Mouse (Mus musculus) brain, embryonic 14.5 days (tissue): ENCODE measurements around the gene Tctex1d2.

ENCODE experiments used
- CTCF ChIP-seq: fragments of 200-500 bp; IDR thresholded peaks from 2 replicates; pipeline ENCODE4 v1.5.1; 2012; ENCODE audit warnings: inconsistent platforms, mild to moderate bottlenecking, moderate library complexity, borderline replicate concordance; ENCODE audit not compliant: insufficient read depth, insufficient read length; ENCODE audit errors: extremely low read depth
- POLR2A ChIP-seq: fragments of 200-500 bp; IDR thresholded peaks from 2 replicates; pipeline ENCODE4 v1.6.1; 2012; ENCODE audit warnings: mild to moderate bottlenecking, inconsistent platforms, borderline replicate concordance; ENCODE audit not compliant: poor library complexity, insufficient read depth, insufficient read length, severe bottlenecking; ENCODE audit errors: extremely low read depth

- TF ChIP-seq CTCF (no peak), POLR2A (no peak)
Observed at GRCm38 (mm10) chr16:32417457-32417856, 2.0 kb upstream of the Tctex1d2 start.
